Mouse (Mus musculus): Measurements from ENCODE around the gene Ptprg.

Gene Ptprg

GRCm38 (mm10) chr14:11881082-11881481, 327.8 kb downstream of the Ptprg start:
- no peak for DNase-seq (ENCODE audit: low spot score in 2 of 2)

DNA sequence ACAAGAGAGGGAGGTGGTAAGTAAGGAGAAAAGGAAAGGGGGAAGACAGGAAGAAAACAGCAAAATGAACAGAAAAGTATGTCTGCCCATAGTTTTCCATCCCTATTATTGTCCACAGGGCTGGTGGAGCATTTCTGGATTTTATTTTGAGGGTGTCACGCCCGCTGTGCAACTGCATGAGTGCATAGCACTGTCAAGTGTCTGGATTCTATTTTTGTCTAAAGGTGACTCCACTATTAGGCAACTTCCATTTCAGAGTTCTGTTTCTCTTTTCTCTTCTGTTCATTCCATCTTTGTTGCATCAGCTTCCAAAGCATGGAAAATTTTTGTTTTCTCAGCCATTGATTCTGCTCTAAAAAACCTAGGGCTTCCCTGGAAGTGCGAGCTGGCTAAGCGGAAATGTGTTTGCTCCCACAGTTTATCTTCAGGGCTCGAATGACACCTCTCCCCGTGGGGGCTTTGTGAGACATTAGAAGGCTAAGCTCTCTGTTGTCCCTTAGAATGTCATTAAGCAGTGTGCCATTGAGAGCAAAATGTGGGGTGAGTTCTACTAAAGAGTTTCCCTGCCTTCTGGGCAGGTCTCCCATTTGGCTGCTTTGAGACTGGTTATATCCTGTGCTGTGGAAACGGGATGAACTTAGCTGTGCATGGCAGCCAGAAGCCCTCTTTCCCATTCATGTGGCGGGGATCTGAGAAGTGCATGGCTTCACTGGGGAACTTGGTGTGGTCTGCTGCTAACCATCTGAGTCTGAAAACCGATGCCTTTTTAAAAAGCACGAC, 330.0 kb downstream of the Ptprg start:
- DNase-seq (ENCODE audit: low spot score in 2 of 2), result peak in 1 of 2 experiments; percentile 18

DNA sequence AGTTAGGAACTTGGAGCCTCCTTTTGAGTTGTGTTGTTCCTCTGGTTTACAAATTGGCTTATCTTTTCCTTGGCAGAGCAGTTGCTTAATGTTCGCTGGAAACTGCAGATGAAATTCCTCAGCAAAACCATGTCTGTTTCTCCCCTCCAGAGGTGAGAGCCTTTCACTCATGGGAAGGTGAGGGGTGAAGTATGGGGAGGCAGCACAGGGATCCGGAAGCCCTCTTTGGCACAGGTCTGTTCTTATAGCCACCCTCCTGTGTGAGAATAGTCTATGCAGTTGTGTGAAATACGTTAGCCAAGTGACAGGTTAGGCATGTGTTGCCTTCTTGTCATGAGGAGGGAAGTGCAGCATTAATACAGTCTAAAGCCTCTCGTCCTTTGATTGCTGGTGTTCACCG, 330.7 kb downstream of the Ptprg start:
- DNase-seq (ENCODE audit: low spot score in 2 of 2), result no peak

- no peak for DNase-seq (ENCODE audit: low spot score in 2 of 2)
These were observed 333.1 kb downstream of the Ptprg start for GRCm38 (mm10) chr14:11886417-11886816.

- DNase-seq (ENCODE audit: low spot score in 2 of 2), result no peak
These were observed 337.6 kb downstream of the Ptprg start for GRCm38 (mm10) chr14:11890890-11891289.

GRCm38 (mm10) chr14:11892621-11893020, 339.3 kb downstream of the Ptprg start:
- DNase-seq (ENCODE audit: low spot score in 2 of 2), result no peak

- DNase-seq (ENCODE audit: low spot score in 2 of 2), result no peak
These were observed 342.2 kb downstream of the Ptprg start for GRCm38 (mm10) chr14:11895486-11895885.

DNA sequence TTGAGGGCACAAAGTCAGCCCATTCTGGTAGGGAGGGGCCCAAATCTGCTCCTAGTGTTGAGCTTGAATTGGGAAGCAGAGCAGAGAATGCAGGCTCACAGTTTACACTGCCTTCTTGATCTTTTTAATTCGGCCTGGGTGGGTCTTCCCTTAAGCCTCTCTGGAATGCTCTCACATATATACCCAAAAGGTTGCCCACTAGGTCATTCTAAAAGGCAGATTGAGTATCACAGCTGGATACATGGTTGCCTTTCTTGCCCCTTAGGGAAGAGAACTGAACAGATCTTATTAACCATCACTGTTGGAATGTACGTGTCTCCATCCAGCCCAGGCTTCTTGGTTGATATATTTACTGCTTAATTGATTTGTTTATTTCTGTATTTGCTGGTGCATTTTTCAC, 349.5 kb downstream of the Ptprg start:
- no peak for DNase-seq (ENCODE audit: low spot score in 2 of 2)

- DNase-seq (ENCODE audit: low spot score in 2 of 2), result no peak
These were observed 352.9 kb downstream of the Ptprg start for GRCm38 (mm10) chr14:11906130-11906675.

DNA sequence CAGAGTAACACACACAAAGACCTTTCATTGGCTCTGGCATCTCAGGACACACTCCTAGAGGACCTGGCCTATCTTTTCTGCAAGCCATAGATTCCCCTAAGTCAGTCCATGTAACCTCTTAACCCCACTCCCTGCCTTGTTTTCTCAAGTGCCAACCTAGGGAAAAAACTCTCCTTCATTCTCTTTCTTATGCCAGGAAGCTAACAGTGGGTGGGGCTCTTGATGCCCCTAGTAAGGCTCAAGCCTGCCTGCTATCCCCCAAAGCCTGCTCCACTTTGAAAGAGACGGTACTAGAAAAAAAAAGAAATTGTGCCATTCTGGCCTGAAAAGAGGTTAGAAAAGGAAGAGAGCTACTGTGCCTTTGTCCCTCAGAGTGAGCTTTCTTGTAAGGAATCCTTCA, 358.9 kb downstream of the Ptprg start:
- DNase-seq (ENCODE audit: low spot score in 2 of 2), result no peak

DNA sequence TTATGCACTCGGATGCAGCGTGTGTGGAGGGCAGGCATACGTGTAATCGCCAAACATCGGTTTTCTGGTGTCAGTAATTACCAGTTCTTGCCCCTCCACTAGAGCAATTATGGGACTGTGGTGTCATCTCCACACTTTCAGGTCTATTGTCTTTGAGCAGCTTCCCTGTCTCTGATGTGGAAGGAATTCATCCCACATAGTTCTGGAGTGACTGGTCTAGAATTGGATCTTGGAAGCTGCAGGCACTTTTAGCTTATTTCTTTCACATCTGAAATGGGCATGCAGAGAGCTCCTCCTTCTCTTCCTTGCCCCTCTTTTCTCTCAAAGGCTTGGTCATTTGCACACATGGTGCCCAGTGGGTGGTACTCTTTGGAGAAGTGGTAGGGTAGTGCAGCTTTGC, 363.9 kb downstream of the Ptprg start:
- no peak for DNase-seq (ENCODE audit: low spot score in 2 of 2)

DNA sequence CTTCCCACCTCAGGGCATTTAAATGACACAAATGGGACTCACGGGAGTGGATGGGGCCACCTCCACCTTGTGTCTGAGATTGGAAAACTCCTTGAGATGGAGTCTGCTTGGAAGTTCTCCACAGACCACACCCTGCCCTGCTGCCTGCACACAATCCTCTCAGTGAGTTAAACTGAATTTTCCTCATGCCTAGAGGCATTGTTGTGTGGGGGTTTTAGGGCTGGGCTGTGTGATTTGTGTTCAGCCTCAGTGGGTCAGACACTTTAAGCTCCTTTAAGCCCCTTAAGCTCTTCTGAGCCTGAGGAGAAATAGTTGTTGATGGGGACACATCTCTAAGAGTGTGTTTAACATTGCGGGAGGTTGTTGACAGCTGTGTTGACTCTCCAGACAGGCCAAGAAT, 375.2 kb downstream of the Ptprg start:
- no peak for DNase-seq (ENCODE audit: low spot score in 2 of 2)

GRCm38 (mm10) chr14:11932517-11932916, 379.2 kb downstream of the Ptprg start:
- no peak for DNase-seq (ENCODE audit: low spot score in 2 of 2)

DNA sequence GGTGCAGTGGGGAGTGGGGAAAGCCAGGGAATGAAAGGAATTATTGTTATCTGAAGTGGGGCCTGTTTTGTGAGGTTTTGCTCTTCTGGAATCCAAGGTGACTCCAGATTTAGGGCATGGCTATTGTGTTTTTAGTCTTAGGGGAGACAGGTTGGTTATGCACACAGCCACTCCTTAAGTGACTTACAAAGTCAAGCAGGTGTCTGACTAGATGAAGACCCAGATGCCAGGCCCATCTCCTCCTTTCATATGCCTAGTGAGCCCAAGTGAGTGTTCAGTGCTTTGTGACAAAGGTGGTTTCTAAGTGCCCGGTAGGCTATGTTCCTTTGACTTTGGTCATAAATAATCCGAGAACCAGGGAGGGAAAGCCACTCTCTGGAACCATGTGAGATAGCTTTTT, 381.2 kb downstream of the Ptprg start:
- DNase-seq (ENCODE audit: low spot score in 2 of 2), result no peak

DNA sequence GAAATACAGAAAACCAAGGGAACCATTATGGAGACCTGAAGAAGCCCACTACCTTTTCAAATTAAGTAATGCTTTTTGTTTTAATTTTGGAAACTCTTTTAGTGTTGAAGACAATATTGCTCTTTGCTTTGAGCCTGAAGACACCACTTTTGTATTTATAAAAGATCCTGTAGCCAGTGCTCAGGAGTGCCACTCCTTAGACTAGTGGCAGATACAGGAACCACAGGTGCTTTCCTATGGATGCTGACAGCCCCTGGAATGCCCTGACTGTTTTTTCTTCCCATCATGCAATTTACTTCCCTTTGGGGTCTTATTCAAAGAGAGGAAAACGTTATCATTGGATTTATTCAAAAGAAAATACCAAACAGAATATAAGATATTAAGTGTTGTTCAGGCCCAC, 381.9 kb downstream of the Ptprg start:
- DNase-seq (ENCODE audit: low spot score in 2 of 2), result no peak

- DNase-seq (ENCODE audit: low spot score in 2 of 2), result no peak
These were observed 382.4 kb downstream of the Ptprg start for GRCm38 (mm10) chr14:11935698-11936097.

GRCm38 (mm10) chr14:11938912-11939311, 385.6 kb downstream of the Ptprg start:
- no peak for DNase-seq (ENCODE audit: low spot score in 2 of 2)

DNA sequence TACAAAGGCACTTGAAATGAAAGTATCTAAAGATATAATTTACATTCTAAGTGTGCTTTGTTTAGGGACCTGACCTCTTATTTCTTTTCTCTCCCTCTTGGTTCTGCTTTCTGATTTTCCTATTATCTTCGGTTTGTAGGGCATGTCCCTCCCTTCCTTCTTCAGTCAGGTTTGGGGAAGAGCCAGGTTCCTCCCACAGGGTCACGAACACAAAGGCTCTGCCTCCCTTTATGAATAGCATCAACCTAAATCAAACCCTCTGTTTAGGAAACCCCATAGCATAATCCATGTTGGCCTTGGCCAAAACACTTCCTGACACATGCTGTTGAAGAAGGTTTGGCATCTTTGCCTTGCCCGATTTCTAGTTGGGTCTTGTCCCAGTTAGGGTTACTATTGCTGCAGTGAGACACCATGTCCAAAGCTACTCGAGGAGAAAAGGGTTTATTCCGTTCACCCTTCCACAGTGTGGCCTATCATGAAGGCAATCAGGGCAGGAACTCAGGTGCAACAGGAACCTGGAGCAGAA, 388.7 kb downstream of the Ptprg start:
- no peak for DNase-seq (ENCODE audit: low spot score in 2 of 2)

DNA sequence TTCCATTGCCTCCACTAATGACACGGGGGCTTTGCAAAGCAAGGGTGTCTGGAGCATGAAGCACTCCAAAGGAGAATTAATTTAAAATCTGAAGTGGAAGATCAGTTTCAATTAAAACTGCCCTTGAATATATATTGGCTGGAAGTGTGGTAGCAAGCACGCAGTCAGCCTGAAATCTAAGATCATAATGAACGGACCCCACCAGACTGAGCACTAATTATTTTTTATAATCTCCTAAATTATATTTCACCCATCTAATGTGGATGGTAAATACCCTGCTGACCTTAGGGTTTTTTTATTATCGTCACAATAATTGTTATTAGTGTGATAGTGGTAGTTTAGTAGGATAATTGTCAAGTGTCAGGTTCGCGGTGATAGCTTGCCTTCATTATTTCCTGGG, 397.0 kb downstream of the Ptprg start:
- DNase-seq (ENCODE audit: low spot score in 2 of 2), result no peak

GRCm38 (mm10) chr14:11955020-11955882, 401.9 kb downstream of the Ptprg start:
- DNase-seq (ENCODE audit: low spot score in 2 of 2), result no peak

- DNase-seq (ENCODE audit: low spot score in 2 of 2), result no peak
These were observed 407.2 kb downstream of the Ptprg start for GRCm38 (mm10) chr14:11960269-11961121.

- DNase-seq (ENCODE audit: low spot score in 2 of 2), result no peak
These were observed 408.8 kb downstream of the Ptprg start for GRCm38 (mm10) chr14:11962101-11962500.

Data from urinary bladder, postnatal 36 days (tissue).